Comparison of ENCODE assay signal across 15 mouse cellular contexts in genomic region chr8:123329350-123329749, GRCm38 (mm10).
"Had no signal": no experiment of that assay in that cellular context is flagged by ENCODE, and none has a peak within 500 bp of the region (broad histone marks: within the 10 kb centered on the region; RNA-seq: fewer than 3 reads in every experiment).

No protein-coding gene starts in this region.

- H3K9ac ChIP-seq: kidney, embryonic 15.5 days; limb, embryonic 13.5 days; liver, embryonic 12.5 days; liver, embryonic 15.5 days; lung, embryonic 15.5 days had no signal

- H3K36me3 ChIP-seq: kidney, embryonic 15.5 days; limb, embryonic 10.5 days; limb, embryonic 13.5 days; liver, embryonic 12.5 days; liver, embryonic 15.5 days; lung, embryonic 15.5 days had no signal

- H3K9me3 ChIP-seq: limb, embryonic 10.5 days; limb, embryonic 13.5 days; liver, embryonic 12.5 days; liver, embryonic 15.5 days; lung, embryonic 15.5 days had no signal

- DNase-seq: kidney, adult 8-10 months; kidney, postnatal 10 days; liver; lung, adult 18-20 months; lung, postnatal 10 days; lung, postnatal 36 days; midbrain, embryonic 14.5 days; thymus, postnatal 36 days had no signal

- H3K4me2 ChIP-seq: kidney, embryonic 15.5 days; limb, embryonic 13.5 days; liver, embryonic 12.5 days; liver, embryonic 15.5 days; lung, embryonic 15.5 days; midbrain, embryonic 11.5 days had no signal

- ATAC-seq: liver, embryonic 12.5 days had no signal

- H3K27ac ChIP-seq: kidney, embryonic 15.5 days; limb, embryonic 10.5 days; limb, embryonic 13.5 days; liver, embryonic 15.5 days; lung, embryonic 15.5 days had no signal

- H3K4me3 ChIP-seq: kidney, embryonic 15.5 days; limb, embryonic 10.5 days; limb, embryonic 13.5 days; liver, embryonic 12.5 days; liver, embryonic 15.5 days; lung, embryonic 15.5 days had no signal
